Mouse (Mus musculus) CH12.LX (cell line): ENCODE results near the gene Acot7. TPM values are rescaled to one million over a fixed set of nuclear protein-coding genes. Genes with fewer than 3 reads are reported as not detected.
A peak's percentile ranks its signal among the peaks of the same experiment; 100 is the strongest.

Experiments used
- DNase-seq: peaks from one replicate; pipeline ENCODE4 v3.0.0-alpha.2; 2013; ENCODE audit errors: extremely low read depth
- H3K27ac ChIP-seq: 2 replicates; pipeline ENCODE4 v1.5.1; 2012; ENCODE audit warnings: low read depth, mild to moderate bottlenecking, control low read depth, moderate library complexity; ENCODE audit not compliant: insufficient read depth
- H3K27me3 ChIP-seq: replicated peaks from 2 replicates; pipeline ENCODE3; 2012; ENCODE audit warnings: inconsistent platforms
- H3K36me3 ChIP-seq, 2 experiments: replicated peaks in 1 of 2; 2 replicates each; pipeline versions ENCODE3 to v1.6.1; 2012; ENCODE audit warnings: inconsistent platforms in 1 of 2, low read length in 1 of 2, mild to moderate bottlenecking in 1 of 2, mixed read lengths in 1 of 2, moderate library complexity in 1 of 2; ENCODE audit not compliant: control insufficient read depth in 1 of 2, insufficient read depth in 1 of 2
- H3K4me1 ChIP-seq, 2 experiments: 2 replicates each; pipeline ENCODE4 v1.6.1; 2012; ENCODE audit warnings: inconsistent platforms in 1 of 2, moderate library complexity in 1 of 2; ENCODE audit not compliant: insufficient read depth in 2 of 2, control insufficient read depth in 1 of 2
- H3K4me2 ChIP-seq: 2 replicates; pipeline ENCODE4 v1.6.1; 2012; ENCODE audit warnings: low read depth, mild to moderate bottlenecking, control low read depth; ENCODE audit not compliant: poor library complexity, insufficient read depth, severe bottlenecking
- H3K4me3 ChIP-seq, 3 experiments: fragments of 150-350 bp in 1 of 3; sonication (generic) in 1 of 3; replicated peaks in 1 of 3; 2 replicates each; pipeline versions ENCODE3 to v1.5.1; 2011 to 2012; ENCODE audit warnings: low read depth in 2 of 3, low read length in 2 of 3, mild to moderate bottlenecking in 2 of 3, moderate library complexity in 2 of 3, control low read depth in 1 of 3, improper control_type of control experiment in 1 of 3, inconsistent platforms in 1 of 3, mixed read lengths in 1 of 3; ENCODE audit not compliant: poor library complexity in 1 of 3
- H3K79me2 ChIP-seq: replicated peaks from 2 replicates; pipeline ENCODE4 v1.6.1; 2012; ENCODE audit warnings: mild to moderate bottlenecking, moderate library complexity; ENCODE audit not compliant: control insufficient read depth, poor library complexity, insufficient read depth, severe bottlenecking; ENCODE audit errors: extremely low read depth
- H3K9ac ChIP-seq: 2 replicates; pipeline ENCODE4 v1.6.1; 2012; ENCODE audit warnings: low read depth, mild to moderate bottlenecking, control low read depth, moderate library complexity; ENCODE audit not compliant: insufficient read depth
- H3K9me3 ChIP-seq: replicated peaks from 2 replicates; pipeline ENCODE3; 2012; ENCODE audit warnings: low read length, inconsistent platforms, mixed read lengths
- BHLHE40 ChIP-seq: IDR thresholded peaks from 2 replicates; pipeline ENCODE4 v1.6.1; 2011; ENCODE audit warnings: mild to moderate bottlenecking, low read depth, low read length, improper control_type of control experiment
- CHD1 ChIP-seq: IDR thresholded peaks from 2 replicates; pipeline ENCODE4 v1.6.1; 2012; ENCODE audit warnings: low read depth, low read length, improper control_type of control experiment, inconsistent platforms
- CTCF ChIP-seq, 2 experiments: IDR thresholded peaks in 1 of 2; conservative IDR thresholded peaks in 1 of 2; 2 replicates each; pipeline ENCODE4 v1.5.1; 2011 to 2012; ENCODE audit warnings: low read depth in 2 of 2, low read length in 2 of 2, improper control_type of control experiment in 1 of 2, inconsistent platforms in 1 of 2, mild to moderate bottlenecking in 1 of 2, moderate library complexity in 1 of 2
- ELF1 ChIP-seq: IDR thresholded peaks from 2 replicates; pipeline ENCODE4 v1.6.1; 2014; ENCODE audit warnings: low read depth, mild to moderate bottlenecking, inconsistent platforms, low read length, improper control_type of control experiment
- HCFC1 ChIP-seq: IDR thresholded peaks from 2 replicates; pipeline ENCODE4 v1.6.1; 2012; ENCODE audit warnings: low read depth, mild to moderate bottlenecking, inconsistent platforms, low read length, improper control_type of control experiment
- MAX ChIP-seq: IDR thresholded peaks from 2 replicates; pipeline ENCODE4 v1.6.1; 2011; ENCODE audit warnings: low read length, improper control_type of control experiment
- MXI1 ChIP-seq: IDR thresholded peaks from 2 replicates; pipeline ENCODE4 v1.6.1; 2011; ENCODE audit warnings: mild to moderate bottlenecking, low read depth, low read length, improper control_type of control experiment
- NELFE ChIP-seq: IDR thresholded peaks from 2 replicates; pipeline ENCODE4 v1.6.1; 2011; ENCODE audit warnings: low read depth, low read length, improper control_type of control experiment
- SIN3A ChIP-seq: IDR thresholded peaks from 2 replicates; pipeline ENCODE4 v1.6.1; 2012; ENCODE audit warnings: low read length, improper control_type of control experiment, inconsistent platforms
- USF1 ChIP-seq: IDR thresholded peaks from 2 replicates; pipeline ENCODE4 v1.6.1; 2014; ENCODE audit warnings: low read depth, mild to moderate bottlenecking, inconsistent platforms, low read length, improper control_type of control experiment
- USF2 ChIP-seq: conservative IDR thresholded peaks from 2 replicates; pipeline ENCODE4 v1.6.1; 2011; ENCODE audit warnings: low read depth, low read length, improper control_type of control experiment
- dilution Hi-C: fragments of 300-500 bp; cut with MboI; formaldehyde crosslinking; loops from 2 replicates; pipeline ENCODE4 v1.14.3; 2020; ENCODE audit warnings: low sequenced_read_pairs; ENCODE audit not compliant: extremely low pct_unique_long_range_greater_than_20kb, extremely low pct_ligation_motif_present
- in situ Hi-C: fragments of 300-500 bp; cut with MboI; formaldehyde crosslinking; loops from 3 replicates; pipeline ENCODE4 v1.14.3; 2019; ENCODE audit warnings: low sequenced_read_pairs, low pct_ligation_motif_present, low pct_unique_long_range_greater_than_20kb, mixed read lengths
- polyA plus RNA-seq: library from polyadenylated mRNA; unstranded; fragments of >175 nt; gene quantifications from 2 replicates; pipeline ENCODE4 v1.2.1, GENCODE M21; 2012; ENCODE audit warnings: low read depth; ENCODE audit not compliant: insufficient read length
- total RNA-seq, 2 experiments: library from RNA; depleted of rRNA; stranded (reverse); fragments of 300-350 nt in 1 of 2; fragments of >200 nt in 1 of 2; gene quantifications; 2 replicates each; pipeline ENCODE4 v1.2.3; 2012 to 2014

Gene Acot7
- total and polyA plus RNA-seq, 3 experiments, result 29.0 to 71.1 (median 61.6) TPM

DNA sequence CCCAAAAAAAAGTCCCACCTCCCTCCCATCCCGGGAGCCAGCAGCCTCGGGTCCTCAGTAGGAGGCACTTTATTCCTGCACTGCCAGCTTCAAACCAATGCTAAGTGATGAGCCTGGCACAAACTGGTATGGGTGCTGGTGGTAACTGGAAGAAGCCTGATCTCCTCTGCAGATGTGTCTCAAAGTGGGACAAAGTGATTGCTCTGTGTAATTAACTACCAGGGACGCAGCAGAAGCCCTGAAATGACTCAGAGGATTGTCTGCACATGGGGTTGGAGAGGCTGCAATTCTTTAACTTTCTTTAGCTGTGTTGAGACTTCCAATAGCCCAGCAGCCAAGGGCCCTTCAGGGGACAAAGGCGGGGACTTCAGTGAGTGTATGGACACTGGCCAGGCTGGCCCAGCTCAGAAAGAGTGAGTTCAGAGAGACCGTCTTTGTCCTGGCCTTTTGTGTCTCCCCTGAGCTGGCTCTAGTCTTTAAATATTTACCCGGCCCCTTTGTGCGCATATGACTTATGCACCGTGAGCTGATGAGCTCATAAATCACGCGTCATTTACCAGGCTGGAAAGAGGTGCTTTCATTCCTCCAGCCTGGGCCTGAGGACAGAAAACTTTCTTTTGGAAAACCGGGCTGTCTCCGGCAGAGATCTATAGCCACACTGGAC is 114.3 kb downstream of the Acot7 start:
- dilution Hi-C loops (no loop called here), in situ Hi-C loops (loop anchor here (5.0 to 25.0 kb wide), 3 partner anchors 80 to 1820 kb away; no protein-coding TSS in a partner anchor)
- peaks cover 59% of the 10 kb centered on the region for H3K27me3 ChIP-seq
- H3K27ac ChIP-seq, result no peak overlapping the region
- TF ChIP-seq BHLHE40 (no peak), CHD1 (no peak), USF2 (no peak), NELFE (no peak), USF1 (no peak), MXI1 (no peak)
- H3K9ac ChIP-seq, result no peak overlapping the region
- peaks cover 10 to 43% of the 10 kb centered on the region in 2 experiments for H3K4me1 ChIP-seq
- H3K4me3 ChIP-seq, result no peak overlapping the region
- no peaks in the 10 kb centered on the region for H3K9me3 ChIP-seq
- H3K4me2 ChIP-seq, result no peak overlapping the region
- H3K36me3 ChIP-seq, result no peaks in the 10 kb centered on the region
- no peaks in the 10 kb centered on the region for H3K79me2 ChIP-seq
- no peak for DNase-seq

DNA sequence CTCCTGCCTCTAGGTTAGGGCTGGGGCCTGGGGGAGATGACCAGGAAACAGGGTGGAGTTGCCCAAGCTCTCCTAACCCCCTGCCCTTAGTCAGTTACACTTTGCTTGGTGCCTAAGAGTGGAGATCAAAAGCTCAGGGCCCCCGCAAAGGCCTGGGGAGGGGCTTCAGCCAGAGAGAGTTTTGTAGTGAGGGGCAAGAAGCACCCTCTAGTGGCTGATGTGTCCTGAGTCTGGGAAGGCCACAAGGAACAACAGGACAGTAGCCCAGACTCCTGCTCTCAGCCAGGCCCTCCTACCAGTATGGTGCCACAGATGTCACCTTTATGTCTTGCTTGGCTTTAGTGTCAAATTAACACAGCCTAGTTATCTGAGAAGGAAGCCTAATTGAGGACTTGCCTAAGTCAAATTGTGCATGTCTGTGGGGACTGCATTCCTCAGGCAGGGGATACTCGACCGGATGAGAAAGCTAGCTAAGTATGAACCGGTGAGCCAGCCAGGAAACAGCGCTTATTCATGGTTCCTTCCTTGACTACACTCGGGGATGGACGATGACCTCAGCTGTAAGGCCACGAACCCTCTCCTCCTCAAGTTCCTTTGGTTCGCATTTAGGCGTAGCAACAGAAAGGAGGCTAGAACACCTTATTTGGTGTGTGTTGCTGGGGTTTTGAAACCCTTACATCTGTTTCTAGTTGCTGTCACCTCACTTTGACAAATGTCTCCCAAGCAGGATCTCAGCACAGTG is 116.4 kb downstream of the Acot7 start:
- H3K36me3 ChIP-seq, result peaks cover under 1 to 2% of the 10 kb centered on the region in 2 experiments
- TF ChIP-seq MAX (no peak), CTCF (conservative IDR thresholded peaks at IDR 0.05 in 1 of 2, IDR thresholded peaks at IDR 0.05 in 1 of 2; ENCODE audit: low read depth in 2 of 2, low read length in 2 of 2) (peak in 1 of 2 experiments; percentile 46; a peak in 2 of 4 replicates)
- H3K27me3 ChIP-seq, result peaks cover 48% of the 10 kb centered on the region
- no peak overlapping the region for H3K27ac ChIP-seq
- H3K9me3 ChIP-seq, result no peaks in the 10 kb centered on the region
- H3K4me2 ChIP-seq, result no peak overlapping the region
- peaks cover 18 to 59% of the 10 kb centered on the region in 2 experiments for H3K4me1 ChIP-seq
- peaks cover 5% of the 10 kb centered on the region; the same call in 1 of the 2 replicates for H3K79me2 ChIP-seq
- in situ Hi-C loops, result loop anchor here (5.0 to 25.0 kb wide), 3 partner anchors 82 to 1818 kb away; no protein-coding TSS in a partner anchor
- no peak overlapping the region for H3K4me3 ChIP-seq
- no peak for DNase-seq
- dilution Hi-C loops, result no loop called here
- H3K9ac ChIP-seq, result no peak overlapping the region

DNA sequence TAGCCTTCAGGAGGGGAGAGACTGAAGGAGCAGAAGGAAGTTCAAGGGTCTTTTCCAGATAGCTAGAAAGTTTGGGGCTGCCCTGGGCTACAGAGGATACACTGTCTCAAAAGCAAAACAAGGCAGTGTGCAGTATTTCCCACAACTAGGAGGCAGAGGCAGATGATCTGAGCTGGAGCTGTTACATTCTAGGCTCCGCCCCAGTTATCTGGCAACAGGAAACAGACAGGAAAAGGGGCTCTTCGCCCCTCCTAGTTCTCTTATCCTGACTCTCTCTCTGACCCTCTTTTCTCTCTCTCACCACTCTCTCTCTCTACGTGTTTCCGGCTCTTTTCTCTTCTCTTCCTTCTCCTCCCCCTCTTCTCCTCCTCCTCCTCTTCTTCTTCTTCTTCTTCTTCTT is 118.0 kb downstream of the Acot7 start:
- no peak for DNase-seq
- no peak overlapping the region for H3K27ac ChIP-seq
- peaks cover 5% of the 10 kb centered on the region; the same call in 1 of the 2 replicates for H3K79me2 ChIP-seq
- H3K9me3 ChIP-seq, result no peaks in the 10 kb centered on the region
- in situ Hi-C loops (loop anchor here (25.0 kb wide), 1 partner anchor 1816 kb away; no protein-coding TSS in a partner anchor), dilution Hi-C loops (no loop called here)
- peaks cover 13 to 18% of the 10 kb centered on the region in 2 experiments for H3K36me3 ChIP-seq
- peaks cover 33% of the 10 kb centered on the region for H3K27me3 ChIP-seq
- no peak for TF ChIP-seq ELF1
- peak; percentile 23; the same call in 1 of the 2 replicates for TF ChIP-seq HCFC1
- no peak for TF ChIP-seq USF2
- TF ChIP-seq SIN3A, result no peak
- peaks cover 15 to 53% of the 10 kb centered on the region in 2 experiments for H3K4me1 ChIP-seq
- no peak overlapping the region for H3K4me3 ChIP-seq
- peak overlapping the region; percentile 0; the same call in 1 of the 2 replicates for H3K4me2 ChIP-seq
- H3K9ac ChIP-seq, result no peak overlapping the region
